Mouse (Mus musculus) kidney, adult 2 months (tissue): ENCODE measurements at regions not wholly inside any gene's neighbourhood (a gene's known extent, or its start where the extent isn't known, plus 50 kb on each side); places are given as distances from the start of the nearest gene placed in this dataset.

Source experiments
- DNase-seq: peaks from one replicate; pipeline ENCODE4 v3.0.0; 2021
- H3K27ac ChIP-seq: fragments of 200-500 bp; 2 replicates; pipeline ENCODE4 v1.5.1; 2012; ENCODE audit warnings: low read depth, low read length, control low read depth, inconsistent platforms; ENCODE audit not compliant: insufficient read depth
- H3K27me3 ChIP-seq: fragments of 200-500 bp; replicated peaks from 2 replicates; pipeline ENCODE4 v1.6.1; 2012; ENCODE audit warnings: mild to moderate bottlenecking, moderate library complexity, low read length, inconsistent platforms; ENCODE audit not compliant: control insufficient read depth, insufficient read depth
- H3K36me3 ChIP-seq: fragments of 200-500 bp; 2 replicates; pipeline ENCODE4 v1.6.1; 2012; ENCODE audit warnings: mild to moderate bottlenecking, moderate library complexity, low read length, inconsistent platforms; ENCODE audit not compliant: control insufficient read depth, insufficient read depth
- H3K4me1 ChIP-seq: fragments of 200-500 bp; 2 replicates; pipeline ENCODE4 v1.6.1; 2011; ENCODE audit warnings: low read length; ENCODE audit not compliant: control insufficient read depth, insufficient read depth
- H3K4me3 ChIP-seq: fragments of 200-500 bp; 2 replicates; pipeline ENCODE4 v1.5.1; 2011; ENCODE audit warnings: mild to moderate bottlenecking, low read depth, low read length, control low read depth; ENCODE audit not compliant: insufficient read depth
- CTCF ChIP-seq: fragments of 200-500 bp; conservative IDR thresholded peaks from 2 replicates; pipeline ENCODE4 v1.5.1; 2011; ENCODE audit warnings: low read depth, mild to moderate bottlenecking, control low read depth, low read length, moderate library complexity, mixed read lengths; ENCODE audit not compliant: insufficient read depth, insufficient read length
- POLR2A ChIP-seq: fragments of 200-500 bp; IDR thresholded peaks from one replicate; pipeline ENCODE4 v1.6.1; 2011; ENCODE audit warnings: low read depth, low read length, control low read depth
- WGBS: fragments of 180-500 bp; shearing (Covaris S2); methylation state at CpG from one replicate; pipeline ENCODE4 v1.1.7; 2018; 5-methylcytosine and 5-hydroxymethylcytosine counted together

GRCm38 (mm10) chr10:112774262-112774661 is 154.5 kb downstream of the Atxn7l3b start:
- Histone ChIP-seq H3K4me3 (no peak overlapping the region), H3K4me1 (no peaks in the 10 kb centered on the region), H3K36me3 (no peaks in the 10 kb centered on the region), H3K27me3 (no peaks in the 10 kb centered on the region), H3K27ac (no peak overlapping the region)
- TF ChIP-seq POLR2A (no peak), CTCF (no peak)
- DNase-seq, result no peak
- WGBS, result 87% methylated on average over 10 of the region's 10 CpGs

DNA sequence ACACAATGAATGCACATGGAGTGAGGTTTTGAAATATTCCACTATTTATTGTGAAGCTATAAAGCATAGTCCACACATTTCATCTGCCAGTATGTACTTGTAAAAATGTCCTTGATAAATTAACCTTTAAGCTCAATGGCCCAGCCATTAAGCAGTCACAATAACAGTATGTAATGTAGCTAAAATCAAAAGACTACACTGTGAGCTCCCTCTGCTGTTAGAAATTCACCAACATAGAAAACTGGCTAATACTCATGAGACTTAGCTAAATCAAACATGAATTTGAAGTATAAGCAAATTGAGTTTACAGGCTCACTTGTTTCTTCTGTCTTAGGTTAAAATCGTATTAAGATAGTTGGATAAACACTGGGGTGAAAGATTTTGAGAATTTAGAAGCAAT is 182.1 kb downstream of the Atxn7l3b start:
- DNase-seq, result peak; percentile 2
- TF ChIP-seq CTCF (no peak), POLR2A (no peak)
- no peaks in the 10 kb centered on the region for H3K36me3 ChIP-seq
- WGBS, result 53% methylated on average over 1 of the region's 1 CpGs
- no peak overlapping the region for H3K4me3 ChIP-seq
- no peaks in the 10 kb centered on the region for H3K27me3 ChIP-seq
- H3K27ac ChIP-seq, result no peak overlapping the region
- no peaks in the 10 kb centered on the region for H3K4me1 ChIP-seq

GRCm38 (mm10) chr10:112743527-112743926 is 185.3 kb downstream of the Atxn7l3b start:
- TF ChIP-seq POLR2A (no peak), CTCF (no peak)
- Histone ChIP-seq H3K36me3 (no peaks in the 10 kb centered on the region), H3K4me1 (no peaks in the 10 kb centered on the region), H3K27ac (no peak overlapping the region), H3K27me3 (no peaks in the 10 kb centered on the region), H3K4me3 (no peak overlapping the region)
- WGBS, result 74% methylated on average over 2 of the region's 2 CpGs
- DNase-seq, result no peak

GRCm38 (mm10) chr10:112742123-112742522 is 186.7 kb downstream of the Atxn7l3b start:
- Histone ChIP-seq H3K36me3 (no peaks in the 10 kb centered on the region), H3K27me3 (no peaks in the 10 kb centered on the region), H3K4me3 (no peak overlapping the region), H3K4me1 (no peaks in the 10 kb centered on the region), H3K27ac (no peak overlapping the region)
- no peak for TF ChIP-seq POLR2A
- no peak for TF ChIP-seq CTCF
- no peak for DNase-seq
- 90% methylated on average over 8 of the region's 8 CpGs for WGBS
